Mouse (Mus musculus) WW6 (cell line): ENCODE results near the gene Zbtb39.

ENCODE experiments used
- DNase-seq: peaks from one replicate; pipeline ENCODE4 v3.0.0-alpha.2; 2013; ENCODE audit warnings: low read depth, low spot score

The Zbtb39 gene

GRCm38 (mm10) chr10:127739083-127739660 lies at the start of gene Zbtb39:
Gene Zbtb39, plus strand, starts transcription at chr10:127739538.
- DNase-seq: peak; percentile 49

GRCm38 (mm10) chr10:127691053-127691452 lies 48.3 kb upstream of the Zbtb39 start:
- DNase-seq: no peak

- DNase-seq: no peak
Measured at GRCm38 (mm10) chr10:127694636-127695035, 44.7 kb upstream of the Zbtb39 start.

- no peak for DNase-seq
Measured at GRCm38 (mm10) chr10:127695775-127696174, 43.6 kb upstream of the Zbtb39 start.

- no peak for DNase-seq
Measured at GRCm38 (mm10) chr10:127698966-127699365, 40.4 kb upstream of the Zbtb39 start.

- peak; percentile 18 for DNase-seq
Measured at GRCm38 (mm10) chr10:127703299-127703698, 36.0 kb upstream of the Zbtb39 start.

GRCm38 (mm10) chr10:127704293-127704692 lies 35.0 kb upstream of the Zbtb39 start:
- no peak for DNase-seq

- DNase-seq: no peak
Measured at GRCm38 (mm10) chr10:127704766-127705220, 34.5 kb upstream of the Zbtb39 start, which contains the start of gene Myo1a. Gene Myo1a, plus strand, starts transcription at chr10:127705170.

- DNase-seq: no peak
Measured at GRCm38 (mm10) chr10:127705783-127706182, 33.6 kb upstream of the Zbtb39 start.

GRCm38 (mm10) chr10:127707721-127708120 lies 31.6 kb upstream of the Zbtb39 start:
- no peak for DNase-seq

- DNase-seq: no peak
Measured at GRCm38 (mm10) chr10:127708850-127709370, 30.4 kb upstream of the Zbtb39 start.

GRCm38 (mm10) chr10:127710331-127710730 lies 29.0 kb upstream of the Zbtb39 start:
- DNase-seq: no peak

GRCm38 (mm10) chr10:127712736-127713135 lies 26.6 kb upstream of the Zbtb39 start:
- DNase-seq: no peak

GRCm38 (mm10) chr10:127721671-127722418 lies 17.5 kb upstream of the Zbtb39 start:
- no peak for DNase-seq

GRCm38 (mm10) chr10:127724178-127724577 lies 15.2 kb upstream of the Zbtb39 start, which contains the start of gene Tac2:
Gene Tac2, plus strand, starts transcription at chr10:127724478.
- no peak for DNase-seq

- no peak for DNase-seq
Measured at GRCm38 (mm10) chr10:127725136-127725535, 14.2 kb upstream of the Zbtb39 start.

GRCm38 (mm10) chr10:127728437-127728836 lies 10.9 kb upstream of the Zbtb39 start:
- no peak for DNase-seq

- DNase-seq: no peak
Measured at GRCm38 (mm10) chr10:127730285-127730932, 8.9 kb upstream of the Zbtb39 start.

GRCm38 (mm10) chr10:127730933-127731310 lies 8.4 kb upstream of the Zbtb39 start:
- DNase-seq: no peak

GRCm38 (mm10) chr10:127731397-127731796 lies 7.9 kb upstream of the Zbtb39 start:
- DNase-seq: no peak

GRCm38 (mm10) chr10:127734434-127734833 lies 4.9 kb upstream of the Zbtb39 start:
- no peak for DNase-seq

GRCm38 (mm10) chr10:127736266-127736665 lies 3.1 kb upstream of the Zbtb39 start:
- DNase-seq: no peak
